Mouse (Mus musculus) midbrain, postnatal 0 days (tissue): ENCODE measurements around the gene Usp49. TPM values are rescaled to one million over a fixed set of nuclear protein-coding genes. Genes with fewer than 3 reads are reported as not detected.
"Not testable (repeated sequence)": the region's sequence is repeated elsewhere in the genome, so short reads cannot be mapped to it uniquely, and the experiment has no call there.

ENCODE experiments used
- ATAC-seq: fragments of 200-750 bp; cut with Nextera tagmentation; 2 replicates; pipeline ENCODE4 v1.8.0; 2017; ENCODE audit warnings: moderate number of reproducible peaks, mild to moderate bottlenecking, moderate TSS enrichment, moderate library complexity; ENCODE audit not compliant: low FRiP score
- DNase-seq: peaks from one replicate; pipeline ENCODE4 v3.0.0-alpha.2; 2015; ENCODE audit warnings: low spot score
- H3K27ac ChIP-seq: fragments of 300-500 bp; sonication (generic); 2 replicates; pipeline ENCODE4 v1.5.1; 2014; ENCODE audit warnings: low read depth, mild to moderate bottlenecking, low read length, mixed read lengths
- H3K27me3 ChIP-seq: fragments of 300-500 bp; sonication (generic); 2 replicates; pipeline ENCODE4 v1.6.1; 2014; ENCODE audit warnings: low read length, control low read depth, mixed read lengths; ENCODE audit not compliant: insufficient read depth
- H3K36me3 ChIP-seq: fragments of 300-500 bp; sonication (generic); 2 replicates; pipeline ENCODE4 v1.6.1; 2014; ENCODE audit warnings: low read length, control low read depth, mixed read lengths; ENCODE audit not compliant: insufficient read depth
- H3K4me1 ChIP-seq: fragments of 300-500 bp; sonication (generic); 2 replicates; pipeline ENCODE4 v1.6.1; 2014; ENCODE audit warnings: mild to moderate bottlenecking, control low read depth, antibody characterized with exemption, low read length, mixed read lengths; ENCODE audit not compliant: insufficient read depth
- H3K4me2 ChIP-seq: fragments of 300-500 bp; sonication (generic); 2 replicates; pipeline ENCODE4 v1.6.1; 2014; ENCODE audit warnings: low read depth, mild to moderate bottlenecking, low read length, mixed read lengths; ENCODE audit not compliant: poor library complexity, severe bottlenecking
- H3K4me3 ChIP-seq: fragments of 300-500 bp; sonication (generic); 2 replicates; pipeline ENCODE4 v1.5.1; 2014; ENCODE audit warnings: low read depth, mild to moderate bottlenecking, low read length, moderate library complexity
- H3K9ac ChIP-seq: fragments of 300-500 bp; sonication (generic); replicated peaks from 2 replicates; pipeline ENCODE4 v1.6.1; 2014; ENCODE audit warnings: mild to moderate bottlenecking, low read length, moderate library complexity, mixed read lengths; ENCODE audit not compliant: poor library complexity, severe bottlenecking
- H3K9me3 ChIP-seq: fragments of 300-500 bp; sonication (generic); 2 replicates; pipeline ENCODE4 v1.6.1; 2016; ENCODE audit warnings: low read length, control low read depth
- CTCF ChIP-seq: IDR thresholded peaks from 2 replicates; pipeline ENCODE4 v1.5.1; 2016; ENCODE audit warnings: antibody characterized with exemption, mild to moderate bottlenecking
- WGBS: fragments of 180-500 bp; shearing (Covaris S2); extraction: QIAGEN DNeasy Blood & Tissue Kit; methylation state at CpG from one replicate; pipeline ENCODE4 v1.1.7; 2014; 5-methylcytosine and 5-hydroxymethylcytosine counted together
- polyA plus RNA-seq: library from polyadenylated mRNA; unstranded; fragments of >200 nt; fragmentation: Nextera tagmentation; extraction: Ambion mirVana; gene quantifications from 2 replicates; pipeline ENCODE4 v1.2.1, GENCODE M21; 2015
- total RNA-seq: library from RNA; depleted of rRNA; stranded (reverse); fragments of >200 nt; gene quantifications from 2 replicates; pipeline ENCODE4 v1.2.3, GENCODE M21; 2014

Usp49 gene
- total and polyA plus RNA-seq, 2 experiments from 2014 or later = 3.7 to 24.4 TPM

- ATAC-seq = no peak
- no peak for DNase-seq
- Histone ChIP-seq H3K27ac (no peak overlapping the region), H3K36me3 (peaks cover 20% of the 10 kb centered on the region), H3K9ac (no peak overlapping the region), H3K4me1 (no peaks in the 10 kb centered on the region), H3K27me3 (no peaks in the 10 kb centered on the region), H3K9me3 (no peaks in the 10 kb centered on the region), H3K4me3 (no peak overlapping the region), H3K4me2 (no peak overlapping the region)
- WGBS = 49% methylated on average over 13 of the region's 13 CpGs
- TF ChIP-seq CTCF = no peak
Measured at GRCm38 (mm10) chr17:47597261-47597660, 33.2 kb upstream of the Usp49 start.

- ATAC-seq = peak; percentile 22; the same call in 1 of the 2 replicates
- H3K9me3 ChIP-seq = no peaks in the 10 kb centered on the region
- peaks cover 25% of the 10 kb centered on the region for H3K36me3 ChIP-seq
- WGBS = 21% methylated on average over 10 of the region's 10 CpGs
- no peak overlapping the region for H3K9ac ChIP-seq
- TF ChIP-seq CTCF = peak; percentile 85
- no peak overlapping the region for H3K4me3 ChIP-seq
- H3K27me3 ChIP-seq = no peaks in the 10 kb centered on the region
- DNase-seq = peak; percentile 63
- H3K4me1 ChIP-seq = no peaks in the 10 kb centered on the region
- no peak overlapping the region for H3K4me2 ChIP-seq
- H3K27ac ChIP-seq = no peak overlapping the region
Measured at GRCm38 (mm10) chr17:47597838-47598579, 32.5 kb upstream of the Usp49 start.

- H3K4me3 ChIP-seq, H3K9me3 ChIP-seq, H3K4me1 ChIP-seq, H3K4me2 ChIP-seq, DNase-seq, H3K27ac ChIP-seq, H3K9ac ChIP-seq, H3K27me3 ChIP-seq, ATAC-seq: not testable (repeated sequence)
- 80% methylated on average over 10 of the region's 10 CpGs for WGBS
- peaks cover 27% of the 10 kb centered on the region for H3K36me3 ChIP-seq
Measured at GRCm38 (mm10) chr17:47598580-47599304, 31.7 kb upstream of the Usp49 start.

GRCm38 (mm10) chr17:47599511-47600297, 30.8 kb upstream of the Usp49 start:
- Histone ChIP-seq H3K36me3 (peaks cover 31% of the 10 kb centered on the region), H3K27me3 (no peaks in the 10 kb centered on the region), H3K27ac (no peak overlapping the region), H3K4me2 (no peak overlapping the region), H3K4me3 (no peak overlapping the region), H3K4me1 (no peaks in the 10 kb centered on the region), H3K9ac (no peak overlapping the region), H3K9me3 (no peaks in the 10 kb centered on the region)
- DNase-seq (no peak), ATAC-seq (no peak)
- TF ChIP-seq CTCF = no peak
- 82% methylated on average over 11 of the region's 11 CpGs for WGBS

- no peak for DNase-seq
Measured at GRCm38 (mm10) chr17:47600601-47601388, 29.7 kb upstream of the Usp49 start.

More at GRCm38 (mm10) chr17:47600601-47601388, 29.7 kb upstream of the Usp49 start:
- TF ChIP-seq CTCF = no peak
- no peaks in the 10 kb centered on the region for H3K4me1 ChIP-seq
- ATAC-seq = no peak
- no peak overlapping the region for H3K27ac ChIP-seq
- H3K9ac ChIP-seq = no peak overlapping the region
- H3K27me3 ChIP-seq = no peaks in the 10 kb centered on the region
- H3K9me3 ChIP-seq = no peaks in the 10 kb centered on the region
- no peak overlapping the region for H3K4me3 ChIP-seq
- H3K36me3 ChIP-seq = peaks cover 42% of the 10 kb centered on the region
- H3K4me2 ChIP-seq = no peak overlapping the region
- 83% methylated on average over 13 of the region's 13 CpGs for whole genome bisulfite sequencing
